Mouse (Mus musculus) layer of hippocampus, postnatal 10 days (tissue): ENCODE measurements around the gene Kcnj15. TPM values are rescaled to one million over a fixed set of nuclear protein-coding genes. Genes with fewer than 3 reads are reported as not detected.
A peak's percentile ranks its signal among the peaks of the same experiment; 100 is the strongest.

Source experiments
- DNase-seq, 2 experiments: peaks; one replicate each; pipeline ENCODE4 v3.0.0; 2021; ENCODE audit warnings: low spot score in 2 of 2
- long read RNA-seq: library from polyadenylated mRNA; stranded (forward); transcript quantifications from one replicate; pipeline ENCODE4 v2.0.0, GENCODE M21; 2023
- total RNA-seq, 2 experiments: library from RNA; stranded (reverse); gene quantifications; 2 replicates each; pipeline ENCODE4 v1.2.3; 2021

Kcnj15 gene
- total RNA-seq = under 1 TPM; 0.16 to 0.43 TPM
- long read RNA-seq, partial matches to known transcripts = 0 of 1 reads
- long read RNA-seq, other reads (novel, unspliced or antisense) = 1 of 1 reads

DNA sequence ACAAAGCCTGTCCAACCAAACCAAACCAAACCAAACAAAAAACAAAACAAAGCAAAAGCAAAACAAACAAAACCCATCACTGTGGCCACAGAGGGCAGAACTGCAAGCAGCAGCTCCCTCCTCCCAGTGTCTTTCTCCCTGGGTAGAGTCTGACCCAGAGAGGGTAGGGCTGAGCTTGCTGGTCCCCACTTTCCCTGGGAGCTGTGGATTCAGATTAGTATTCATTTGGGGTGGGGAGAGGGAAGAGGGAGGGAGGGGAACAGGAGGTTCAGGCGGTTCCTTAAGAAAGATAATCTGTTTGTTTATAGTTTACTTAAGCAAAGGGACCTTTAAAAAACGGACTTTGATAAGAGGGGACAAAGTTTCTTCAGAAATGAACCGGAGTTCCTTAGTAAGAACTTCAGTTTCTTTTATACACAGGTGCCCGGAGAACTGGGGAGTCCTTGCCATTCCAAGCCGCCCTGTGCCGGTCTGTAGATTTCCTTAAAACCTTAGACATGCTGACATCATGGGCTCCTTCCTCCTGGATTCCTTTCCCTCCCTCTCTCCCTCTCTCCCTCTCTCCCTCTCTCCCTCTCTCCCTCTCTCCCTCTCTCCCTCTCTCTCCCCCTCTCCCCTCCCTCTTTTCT, at the start of gene Kcnj15:
TSS of gene Kcnj15 (plus strand) at position 293 of the 629 bp plus-strand sequence.
- no peak for DNase-seq

DNA sequence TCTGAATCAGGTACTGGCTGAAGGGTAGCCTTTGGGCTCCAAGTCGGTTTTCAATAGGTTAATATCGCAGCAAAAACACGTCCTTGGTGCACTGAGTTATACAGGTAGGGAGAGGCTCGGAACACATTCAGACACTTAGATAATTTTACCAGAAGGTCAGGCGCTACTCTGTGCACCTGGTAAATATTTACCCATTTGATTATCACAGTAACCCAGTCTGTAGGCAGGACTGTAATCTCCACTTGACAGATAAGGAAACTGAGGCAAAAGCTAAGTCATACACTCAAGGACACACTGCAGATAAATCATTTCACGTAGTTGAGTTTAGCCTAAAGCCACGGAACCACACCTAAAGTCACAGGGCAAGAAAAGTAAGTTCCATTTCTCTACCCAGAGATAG, 49.1 kb upstream of the Kcnj15 start:
- DNase-seq = no peak

DNA sequence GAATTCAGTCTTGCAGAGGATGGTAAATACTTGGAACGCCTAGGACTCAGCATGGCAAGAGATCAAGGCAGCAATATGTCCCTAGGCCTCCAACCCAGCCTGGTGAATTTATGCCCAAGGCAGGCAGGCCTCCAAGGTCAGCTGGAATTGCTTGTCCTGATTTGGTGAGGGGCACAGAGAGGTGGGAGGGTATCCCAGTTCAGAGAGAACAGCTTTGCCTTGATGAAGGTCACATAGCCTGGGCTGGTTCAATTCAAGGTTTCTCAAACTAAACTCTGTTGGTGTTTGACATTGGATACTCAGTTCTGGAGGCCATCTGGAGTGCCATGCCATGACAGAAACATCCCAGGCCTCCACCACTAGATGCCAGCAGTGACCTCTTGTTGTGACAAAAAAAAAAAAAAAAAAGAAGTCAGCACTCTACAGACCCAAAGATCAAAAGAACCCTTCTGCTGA, 48.3 kb upstream of the Kcnj15 start:
- no peak for DNase-seq

DNA sequence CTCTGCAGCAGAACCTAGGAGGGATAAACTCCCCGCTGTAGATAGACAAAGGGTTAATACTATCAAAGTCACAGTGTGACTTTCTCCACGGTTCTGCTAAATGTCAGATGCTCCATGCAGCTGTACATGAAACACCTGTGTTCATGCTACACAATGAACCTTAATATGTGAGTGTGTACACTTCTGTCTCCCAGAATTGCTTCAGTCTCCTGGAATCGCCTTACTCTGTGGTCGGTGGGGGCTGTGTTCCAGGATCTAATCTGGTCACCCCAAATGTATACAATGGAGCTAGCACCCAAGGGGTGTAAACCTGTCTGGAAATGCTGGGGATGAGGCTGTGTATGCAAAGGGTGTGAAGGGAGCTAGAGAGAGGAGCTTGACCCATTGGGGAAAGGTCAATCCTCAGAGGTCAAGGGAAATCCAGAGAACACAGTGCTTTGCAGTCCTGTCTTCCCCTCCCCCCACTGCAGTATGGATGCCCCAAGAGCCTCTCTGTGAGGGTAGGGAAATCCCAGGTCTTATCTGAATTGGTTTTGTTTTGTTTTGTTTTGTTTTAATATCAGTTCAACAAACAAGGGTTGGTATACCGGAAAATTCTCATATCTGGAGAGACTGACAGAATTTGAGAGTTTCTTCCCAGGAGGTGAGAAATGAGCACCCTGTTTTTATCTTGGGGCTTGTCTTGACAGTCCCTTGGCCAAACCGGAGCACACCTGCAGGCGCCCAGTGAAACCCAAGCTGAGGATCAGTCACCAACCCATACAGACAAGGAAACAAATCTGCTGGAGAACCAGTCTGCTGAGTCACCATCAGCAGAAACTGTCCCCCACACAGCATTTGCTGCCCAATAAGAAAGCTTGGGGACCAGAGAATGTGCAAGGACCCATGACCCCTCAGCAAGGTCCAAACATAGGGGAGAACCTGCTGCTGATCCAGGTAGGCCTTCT, 42.8 kb upstream of the Kcnj15 start:
- no peak for DNase-seq

DNA sequence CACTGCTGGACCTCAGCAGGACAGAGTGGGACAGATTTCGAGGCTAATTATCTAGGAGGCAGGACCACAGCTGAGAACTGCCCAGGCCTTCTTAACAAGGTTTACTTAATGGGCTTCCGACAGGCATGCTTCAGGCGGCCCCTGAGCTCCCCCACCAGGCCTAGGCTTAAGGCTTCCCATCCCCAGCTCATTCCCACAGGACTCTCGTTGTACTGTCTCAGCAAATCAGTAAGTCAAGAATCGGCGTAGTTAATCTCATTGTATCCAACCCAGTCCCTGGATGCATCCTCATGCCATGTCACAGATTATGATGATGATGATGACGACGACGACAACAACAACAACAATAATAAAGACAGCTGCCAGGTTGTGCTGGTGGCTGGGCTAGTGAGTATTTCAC, 41.6 kb upstream of the Kcnj15 start:
- no peak for DNase-seq

DNA sequence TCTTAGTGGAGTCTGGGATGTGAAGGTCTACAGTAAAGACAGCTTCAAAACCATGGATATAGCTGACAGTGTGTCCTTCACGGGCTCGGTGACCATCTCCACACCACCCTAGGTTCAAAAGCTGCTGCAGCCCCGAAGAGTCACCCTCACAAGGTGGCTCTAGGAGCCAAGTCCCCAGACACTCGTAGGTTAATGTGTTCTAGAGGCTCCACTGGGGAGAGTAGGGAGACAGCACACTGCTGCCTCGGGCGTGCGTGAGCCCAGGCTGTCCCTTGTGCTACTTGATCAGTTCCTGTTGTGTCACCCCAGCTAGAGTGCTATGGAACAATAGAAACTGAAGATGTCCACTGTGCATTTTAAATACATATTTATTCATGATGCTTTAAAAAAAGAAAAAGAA, 41.0 kb upstream of the Kcnj15 start:
- no peak for DNase-seq

DNA sequence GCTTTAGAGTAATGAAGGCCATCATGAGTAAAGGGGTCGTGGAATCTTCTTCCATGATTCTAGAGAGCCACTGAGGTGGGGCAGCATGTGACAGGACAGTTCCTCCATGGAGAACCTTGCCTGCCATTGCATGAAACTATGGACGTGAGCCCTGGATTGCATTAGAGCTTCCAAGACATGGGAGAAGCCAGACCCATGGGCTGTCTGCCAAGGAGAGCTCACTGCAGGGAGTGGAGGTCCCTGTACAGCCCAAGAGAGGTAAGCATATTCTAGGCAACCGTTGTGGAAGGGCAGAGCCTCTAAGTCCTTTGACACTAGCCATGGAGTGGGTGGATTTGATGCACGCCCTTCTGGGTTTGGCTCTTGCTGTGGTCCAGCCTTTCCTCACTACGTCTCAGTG, 40.5 kb upstream of the Kcnj15 start:
- no peak for DNase-seq

DNA sequence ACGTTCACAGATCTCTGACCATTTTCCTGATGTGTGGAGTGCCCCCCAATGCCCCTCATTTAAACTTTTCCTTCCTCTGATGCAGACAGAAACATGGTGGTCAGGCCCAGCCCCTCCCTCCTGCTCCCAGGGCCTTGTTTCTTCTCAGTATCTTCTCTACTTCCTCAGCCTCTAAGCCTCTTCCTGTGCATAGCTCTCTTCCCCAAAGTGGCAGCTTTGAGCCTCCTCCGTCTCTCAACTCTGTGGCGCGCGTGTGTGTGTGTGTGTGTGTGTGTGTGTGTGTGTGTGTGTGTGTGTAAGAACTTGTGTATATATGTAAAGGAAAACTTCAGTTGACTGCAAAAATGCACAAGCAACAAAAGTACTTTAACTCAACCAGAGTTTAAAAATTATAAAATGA, 38.6 kb upstream of the Kcnj15 start:
- no peak for DNase-seq

DNA sequence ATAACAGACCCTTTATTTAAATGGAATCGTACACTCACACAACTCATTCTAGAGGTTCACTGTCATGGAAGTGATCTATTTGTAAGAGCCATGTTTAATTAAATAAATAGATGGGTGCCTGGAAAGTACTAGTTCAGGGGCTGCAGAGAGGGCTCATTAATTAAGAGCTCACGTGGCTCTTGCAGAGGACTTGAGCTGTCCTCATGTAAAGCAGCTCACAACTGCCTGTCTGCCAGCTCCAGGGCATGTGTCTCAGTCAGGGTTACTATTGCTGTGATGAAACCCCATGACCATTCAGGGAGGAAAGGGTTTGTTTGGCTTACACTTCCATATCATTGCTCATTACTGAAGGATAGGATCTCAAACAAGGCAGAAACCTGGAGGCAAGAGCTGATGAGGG, 37.9 kb upstream of the Kcnj15 start:
- DNase-seq = no peak

DNA sequence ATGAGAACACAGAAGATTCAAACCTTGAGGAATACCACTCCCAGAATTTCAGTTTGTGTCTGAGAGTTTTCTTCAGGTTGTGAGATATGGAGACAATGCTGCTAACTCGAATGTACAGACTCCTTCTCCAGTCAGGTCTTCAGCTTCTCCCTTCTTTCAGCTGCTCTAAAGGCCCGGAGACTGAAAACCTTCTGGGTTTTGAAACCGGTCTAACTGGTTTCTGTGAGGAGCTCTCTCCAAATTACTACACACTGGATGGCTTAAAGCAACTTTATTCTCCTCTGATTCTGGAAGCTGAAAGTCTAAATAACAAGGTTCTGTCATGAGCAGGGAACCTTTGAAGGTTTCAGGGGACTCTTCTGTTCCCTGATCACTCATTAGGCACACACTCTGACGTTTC, 36.3 kb upstream of the Kcnj15 start:
- no peak for DNase-seq

DNA sequence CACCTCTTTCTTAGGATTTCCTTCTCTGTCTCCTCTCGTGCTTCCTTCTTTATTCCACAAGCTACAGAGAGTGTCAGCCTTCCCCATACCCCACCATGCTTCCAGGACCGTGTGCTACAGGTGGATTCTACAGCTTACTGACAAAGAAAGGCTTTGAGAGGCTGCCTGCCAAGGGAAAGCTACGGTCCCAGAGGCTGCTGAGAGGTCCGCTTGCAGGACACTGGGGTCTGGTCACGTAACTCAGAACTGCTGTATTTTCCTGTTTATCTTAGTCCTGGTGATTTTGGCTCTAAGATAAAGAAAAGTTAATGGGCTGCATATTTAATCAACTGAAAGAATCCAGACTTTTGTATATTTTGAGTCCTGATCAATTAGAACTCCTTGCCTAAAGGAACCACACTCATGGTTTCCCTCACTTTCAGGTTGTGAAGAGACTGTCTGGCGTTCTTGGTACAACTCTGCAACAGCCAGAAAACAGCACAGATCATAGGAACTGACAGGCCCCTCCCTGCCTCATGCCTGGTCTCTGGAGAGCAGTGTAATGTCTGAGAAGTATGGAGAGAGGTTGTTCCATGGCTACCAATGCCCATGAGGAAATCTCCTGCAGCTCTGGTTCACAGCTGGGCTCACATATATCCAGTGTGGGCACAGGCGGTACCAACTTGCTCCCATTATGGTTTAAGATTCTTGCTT, 35.2 kb upstream of the Kcnj15 start:
- no peak for DNase-seq

DNA sequence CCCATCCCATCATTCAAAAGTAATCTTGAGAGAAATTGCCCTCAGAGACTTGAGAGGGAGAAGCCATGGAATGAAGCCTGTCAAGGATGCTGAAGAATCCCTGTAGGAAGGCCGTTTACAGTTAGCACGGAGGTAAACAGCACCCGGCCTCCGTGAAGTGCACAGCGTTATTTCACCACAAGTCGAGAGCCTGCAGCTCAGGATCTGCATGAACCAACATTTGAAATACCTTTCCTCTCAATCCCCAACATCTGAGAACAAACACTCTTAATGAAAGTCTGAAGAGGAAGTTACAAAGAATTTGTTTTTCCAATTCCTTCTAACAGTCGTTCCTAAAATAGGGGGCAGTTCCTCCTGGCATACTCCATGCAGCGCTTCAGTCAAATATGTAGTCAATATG, 33.9 kb upstream of the Kcnj15 start:
- no peak for DNase-seq

DNA sequence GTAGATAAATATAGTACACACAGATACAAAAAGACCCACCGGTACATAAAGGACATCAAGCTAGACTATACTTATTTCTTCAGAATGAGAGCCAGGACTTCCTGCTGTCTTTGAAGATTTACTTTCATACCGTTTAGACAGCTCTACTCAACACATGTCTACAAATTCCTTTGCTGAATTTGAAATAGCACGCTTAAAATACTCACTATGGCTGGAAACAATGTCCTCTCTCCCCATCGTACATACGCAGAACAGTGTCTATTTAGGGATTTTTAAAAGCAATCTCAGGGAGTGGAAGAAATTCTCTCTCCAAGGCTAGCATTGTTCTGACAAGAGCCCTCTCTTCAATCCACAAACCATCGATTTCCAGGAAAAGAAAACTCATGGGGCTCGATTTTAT, 32.1 kb upstream of the Kcnj15 start:
- DNase-seq = no peak

DNA sequence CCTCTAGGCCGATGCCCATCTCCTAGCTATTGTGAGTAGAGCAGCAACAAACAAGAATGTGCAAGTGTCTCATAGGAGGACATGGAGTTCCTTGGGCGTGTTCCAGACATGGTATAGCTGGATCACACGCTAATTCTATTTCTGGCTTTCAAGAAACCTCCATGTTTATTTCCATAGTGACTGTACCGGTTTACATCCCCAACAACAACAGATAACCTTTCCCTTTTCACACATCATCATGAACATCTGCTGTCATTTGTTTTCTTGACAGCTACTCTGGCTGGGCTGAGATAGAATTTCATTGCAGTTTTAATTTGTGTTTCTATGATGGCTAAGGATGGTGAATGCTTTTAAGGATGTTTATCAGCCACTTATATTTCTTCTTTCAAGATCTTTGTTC, 25.6 kb upstream of the Kcnj15 start:
- DNase-seq = no peak

DNA sequence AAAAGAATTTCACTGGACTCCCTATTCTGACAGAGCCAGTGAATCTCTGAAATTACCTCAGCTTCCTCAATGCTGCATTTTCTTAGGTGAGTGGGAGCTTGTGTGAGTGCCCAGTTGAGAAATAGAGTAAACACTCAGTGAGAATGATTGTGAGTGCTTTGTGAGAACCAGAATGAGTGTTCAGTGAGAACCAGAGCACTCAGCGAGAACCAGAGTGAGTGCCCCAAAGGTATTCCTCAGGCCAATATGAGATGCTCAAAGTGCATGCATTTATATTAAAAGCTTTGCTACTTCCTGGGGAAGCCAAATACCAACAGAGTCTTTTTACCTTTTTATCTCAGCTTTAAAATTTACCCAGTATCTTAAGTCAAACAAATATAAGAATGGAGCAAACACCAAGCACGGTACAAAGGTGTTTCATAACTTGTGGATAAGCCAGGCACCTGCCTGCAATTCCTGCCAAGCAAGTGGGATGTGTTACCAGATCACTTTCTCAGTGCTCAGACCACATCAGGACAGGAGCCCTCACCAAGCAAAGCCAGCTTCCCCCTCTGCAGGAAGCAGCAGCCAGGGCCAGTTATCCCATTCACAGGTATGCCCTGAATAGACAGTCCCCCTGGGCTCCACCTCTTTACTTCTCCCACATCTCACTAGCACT, 22.3 kb upstream of the Kcnj15 start:
- no peak for DNase-seq

DNA sequence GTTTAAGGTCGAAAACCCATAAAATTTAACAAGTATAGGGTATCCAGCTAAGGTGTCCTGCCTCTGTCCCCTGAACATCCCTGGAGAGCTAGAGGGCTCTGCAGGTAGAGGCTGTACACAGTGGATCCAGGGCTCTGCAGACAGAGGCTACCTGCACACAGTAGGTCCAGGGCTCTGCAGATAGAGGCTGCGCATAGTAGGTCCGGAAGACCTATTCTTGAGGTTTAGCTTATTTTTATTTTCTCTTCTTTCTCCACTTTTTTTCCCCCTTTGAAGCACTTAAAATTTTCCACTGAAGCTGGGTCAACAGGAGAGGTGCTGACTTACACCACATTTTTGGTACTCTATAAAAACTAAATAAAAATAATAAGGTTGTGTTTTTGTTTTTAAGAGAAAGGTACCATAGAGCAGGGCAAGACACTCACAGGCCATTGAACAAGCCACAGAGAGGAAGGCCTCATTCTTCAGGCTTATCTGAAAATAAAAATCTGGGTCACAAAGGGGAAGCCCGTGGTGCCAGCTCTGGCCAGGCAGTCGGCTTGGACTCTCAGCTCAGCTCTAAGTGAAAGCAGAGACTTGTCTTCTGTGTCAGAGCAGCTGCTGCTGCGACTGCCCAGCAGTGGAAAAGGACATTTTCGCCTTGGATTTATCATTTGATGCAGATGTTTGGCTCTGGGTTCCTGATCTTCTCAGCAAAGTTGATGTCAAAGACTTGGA, 18.0 kb upstream of the Kcnj15 start:
- DNase-seq = no peak

DNA sequence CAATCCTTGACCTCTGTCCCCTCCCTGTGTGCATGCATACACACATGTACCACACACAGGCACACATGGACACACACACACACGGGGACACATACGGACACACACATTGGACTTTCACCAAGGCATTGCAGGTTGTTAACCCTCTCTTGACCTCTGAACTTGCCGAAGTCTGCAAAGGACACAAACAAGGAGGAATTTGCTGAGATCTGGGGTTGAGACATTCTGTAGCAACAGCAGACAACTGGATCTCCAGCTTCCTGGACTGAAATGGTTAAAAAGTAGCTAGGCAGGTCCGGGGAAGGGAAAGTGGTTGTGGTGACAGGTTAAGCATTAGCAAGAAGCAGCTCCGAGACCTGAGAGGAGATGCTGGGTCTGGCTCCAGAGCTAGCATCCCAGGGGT, 16.7 kb upstream of the Kcnj15 start:
- DNase-seq = no peak

DNA sequence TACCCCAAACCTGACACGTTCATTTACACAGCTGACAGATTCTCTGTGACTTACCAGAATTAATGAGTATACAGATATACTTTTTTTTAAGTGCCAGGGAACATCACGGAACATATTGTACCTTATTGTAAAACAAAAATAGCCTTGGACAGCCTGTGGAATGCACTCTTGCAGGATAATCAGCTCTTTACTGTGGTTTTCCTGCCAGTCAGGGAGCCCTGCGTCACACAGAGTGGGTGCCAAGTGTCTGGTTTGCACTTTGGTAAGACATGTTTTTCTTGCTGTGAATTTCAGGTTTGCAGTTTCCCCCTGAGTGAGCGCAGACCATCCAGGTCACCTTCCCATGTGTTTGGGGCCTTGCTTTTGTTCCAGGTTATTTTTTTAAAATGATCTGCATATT, 15.8 kb upstream of the Kcnj15 start:
- DNase-seq = peak in 1 of 2 experiments; percentile 26

DNA sequence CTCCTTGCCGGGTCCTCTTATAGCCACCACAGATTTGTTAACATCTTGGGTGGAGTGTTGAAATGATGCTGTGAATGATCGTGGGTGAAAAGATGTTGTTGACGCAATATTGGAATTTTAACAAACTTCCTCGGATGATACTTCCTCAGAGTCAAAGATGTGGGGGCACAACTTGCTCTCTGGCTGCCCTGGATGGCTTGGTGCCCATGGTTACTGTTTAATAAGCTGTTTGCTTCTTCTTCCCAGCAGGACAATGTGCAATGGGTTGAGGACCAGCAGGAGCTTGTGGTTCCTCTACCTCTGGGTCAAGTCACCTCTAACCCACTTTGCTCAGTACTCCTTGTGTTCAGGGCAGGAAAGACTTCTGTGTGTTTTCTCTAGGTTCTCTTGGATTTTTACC, 15.2 kb upstream of the Kcnj15 start:
- no peak for DNase-seq

DNA sequence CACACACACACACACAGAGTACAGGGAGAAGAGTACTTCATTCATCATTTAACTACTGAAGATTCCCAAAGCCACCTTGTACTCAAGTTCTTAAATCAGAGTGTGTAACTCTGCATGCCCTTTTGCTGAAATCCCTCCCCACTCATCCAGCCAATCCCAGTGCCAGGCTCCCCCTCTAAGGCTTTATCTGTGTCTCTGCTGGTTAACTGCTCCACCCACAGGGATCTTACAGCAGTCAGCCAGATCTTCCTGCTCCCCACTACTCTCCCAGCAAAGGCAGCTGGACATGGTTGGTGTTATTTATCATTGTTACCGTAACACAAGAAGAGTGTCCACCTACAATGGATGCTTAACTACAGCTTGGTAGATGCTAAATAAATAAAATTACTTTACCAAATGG, 14.0 kb upstream of the Kcnj15 start:
- no peak for DNase-seq
